Mouse (Mus musculus) small intestine, adult 2 months (tissue): ENCODE results near the gene Ncdn. TPM values are rescaled to one million over a fixed set of nuclear protein-coding genes. Genes with fewer than 3 reads are reported as not detected.

Source experiments
- H3K27ac ChIP-seq: fragments of 200-500 bp; 2 replicates; pipeline ENCODE4 v1.5.1; 2012; ENCODE audit warnings: low read depth, low read length, control low read depth, inconsistent platforms; ENCODE audit not compliant: insufficient read depth
- H3K27me3 ChIP-seq: fragments of 200-500 bp; 2 replicates; pipeline ENCODE4 v1.6.1; 2012; ENCODE audit warnings: mild to moderate bottlenecking, moderate library complexity, low read length, inconsistent platforms; ENCODE audit not compliant: control insufficient read depth, insufficient read depth
- H3K36me3 ChIP-seq: fragments of 200-500 bp; 2 replicates; pipeline ENCODE4 v1.6.1; 2012; ENCODE audit warnings: mild to moderate bottlenecking, low read length, control low read depth, inconsistent platforms; ENCODE audit not compliant: control insufficient read depth, insufficient read depth
- H3K4me1 ChIP-seq: fragments of 200-500 bp; 2 replicates; pipeline ENCODE4 v1.6.1; 2012; ENCODE audit warnings: low read length, inconsistent platforms, mixed read lengths; ENCODE audit not compliant: control insufficient read depth, insufficient read depth, insufficient read length
- H3K4me3 ChIP-seq: fragments of 200-500 bp; 2 replicates; pipeline ENCODE4 v1.5.1; 2012; ENCODE audit warnings: low read depth, mild to moderate bottlenecking, control low read depth, inconsistent platforms, low read length, moderate library complexity
- CTCF ChIP-seq: fragments of 200-500 bp; IDR thresholded peaks from 2 replicates; pipeline ENCODE4 v1.5.1; 2012; ENCODE audit warnings: low read depth, mild to moderate bottlenecking, control low read depth, inconsistent platforms, low read length, moderate library complexity, mixed read lengths; ENCODE audit not compliant: insufficient replicate concordance, insufficient read length; ENCODE audit errors: extremely low read depth
- POLR2A ChIP-seq: fragments of 200-500 bp; IDR thresholded peaks from 2 replicates; pipeline ENCODE4 v1.6.1; 2012; ENCODE audit warnings: low read depth, mild to moderate bottlenecking, control low read depth, inconsistent platforms, low read length, moderate library complexity
- WGBS: fragments of 180-500 bp; shearing (Covaris S2); methylation state at CpG from one replicate; pipeline ENCODE4 v1.1.7; 2018; 5-methylcytosine and 5-hydroxymethylcytosine counted together
- polyA plus RNA-seq: library from polyadenylated mRNA; depleted of rRNA; stranded (reverse); fragments of >200 nt; gene quantifications from 2 replicates; pipeline ENCODE4 v1.2.3, GENCODE M21; 2012

The Ncdn gene
- polyA plus RNA-seq, 1 experiment: 27.2 TPM

DNA sequence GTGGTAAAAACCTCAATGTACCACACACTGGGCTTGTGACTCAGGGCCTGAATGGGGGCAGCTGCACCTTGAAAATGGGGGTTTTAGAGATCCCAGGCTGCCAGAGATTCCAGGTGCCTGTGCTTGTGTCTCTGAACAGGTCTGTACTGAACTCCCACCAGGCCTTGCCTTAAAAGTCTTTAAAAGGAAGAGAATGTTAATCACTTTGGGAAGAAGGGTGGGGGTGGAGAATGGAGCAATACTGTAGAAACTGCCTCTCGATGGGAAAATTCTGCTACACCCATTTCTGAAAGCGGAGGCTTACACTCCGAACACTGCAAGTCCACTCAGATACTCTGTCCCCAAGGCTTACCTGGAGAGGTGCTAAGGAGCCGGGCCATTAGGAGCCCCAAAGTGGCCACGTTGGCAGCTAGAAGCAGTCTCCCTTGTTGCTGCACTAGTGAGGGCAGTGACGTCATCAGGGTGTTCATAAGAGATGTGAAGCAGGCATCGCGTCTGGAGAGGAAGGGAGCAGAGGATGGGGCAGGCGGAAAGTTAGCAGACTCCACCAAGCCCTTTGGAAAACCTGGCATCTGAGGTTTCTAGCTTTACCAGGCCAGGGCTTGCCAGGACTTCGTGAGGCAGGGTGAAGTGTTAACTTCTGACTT lies 6.9 kb downstream of the Ncdn start:
- Histone ChIP-seq H3K4me3 (no peak overlapping the region), H3K27ac (no peak overlapping the region), H3K36me3 (peaks cover 37% of the 10 kb centered on the region), H3K4me1 (peaks cover 1% of the 10 kb centered on the region; the same call in 1 of the 2 replicates), H3K27me3 (no peaks in the 10 kb centered on the region)
- 86% methylated on average over 10 of the region's 10 CpGs for WGBS
- TF ChIP-seq CTCF (no peak), POLR2A (no peak)

DNA sequence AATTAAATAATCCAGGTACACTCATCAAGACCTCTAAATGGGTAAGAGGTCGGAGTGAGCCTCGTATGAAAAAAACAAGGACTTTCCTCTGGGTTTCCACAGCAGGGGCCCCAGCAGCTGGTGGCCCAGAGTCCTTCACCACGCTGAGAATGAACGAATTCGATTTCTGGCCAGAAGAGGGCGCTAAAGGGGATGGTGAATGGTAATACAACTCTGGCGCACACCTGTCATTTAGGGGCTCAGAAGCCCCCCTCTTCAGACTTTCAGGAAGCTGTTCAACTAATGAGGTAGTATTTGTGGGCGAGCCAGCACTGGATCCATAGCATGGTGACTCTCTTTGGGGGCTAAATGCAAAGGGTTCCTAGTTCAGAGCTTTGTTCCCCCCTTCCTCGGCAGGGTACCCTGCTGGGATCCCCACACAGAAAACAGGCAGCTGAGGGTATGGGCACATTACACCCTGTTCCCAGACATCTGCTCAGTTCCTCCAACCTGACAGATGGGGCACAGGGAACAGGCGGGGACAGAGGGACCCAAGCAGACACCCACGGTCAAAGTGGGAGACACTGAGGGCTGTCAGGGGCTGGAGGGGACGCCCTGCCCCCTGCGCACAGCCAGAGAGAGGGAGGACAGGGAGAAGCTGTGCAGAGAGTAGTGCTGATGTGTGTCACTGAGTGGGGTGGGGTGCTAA lies 7.6 kb downstream of the Ncdn start:
- WGBS: 49% methylated on average over 13 of the region's 13 CpGs
- TF ChIP-seq CTCF (peak; percentile 66; the same call in 1 of the 2 replicates), POLR2A (no peak)
- Histone ChIP-seq H3K27ac (no peak overlapping the region), H3K4me1 (peaks cover 1% of the 10 kb centered on the region; the same call in 1 of the 2 replicates), H3K4me3 (no peak overlapping the region), H3K27me3 (no peaks in the 10 kb centered on the region), H3K36me3 (peaks cover 37% of the 10 kb centered on the region)

DNA sequence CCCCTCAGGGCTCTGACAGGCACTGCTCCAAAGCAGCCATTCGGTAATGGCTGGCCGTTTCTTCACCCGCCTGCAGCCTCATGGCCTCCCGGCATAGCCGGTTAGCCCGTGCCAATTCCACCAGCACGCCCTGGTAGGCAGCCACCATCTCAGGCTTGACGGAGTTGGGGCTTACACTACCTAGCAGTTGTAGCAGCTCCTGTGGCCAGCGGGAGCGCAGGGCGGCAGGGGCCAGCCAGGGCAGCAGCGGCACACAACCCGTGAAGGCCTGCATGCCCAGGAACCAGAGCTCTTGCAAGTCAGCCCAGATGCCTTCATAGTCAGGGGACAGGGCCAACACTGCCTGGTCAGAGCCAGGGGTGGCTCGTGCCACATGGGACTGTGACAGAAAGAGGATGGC lies 8.4 kb downstream of the Ncdn start:
- H3K4me1 ChIP-seq: no peaks in the 10 kb centered on the region
- TF ChIP-seq CTCF (no peak), POLR2A (no peak)
- H3K36me3 ChIP-seq: peaks cover 34% of the 10 kb centered on the region
- 96% methylated on average over 14 of the region's 14 CpGs for WGBS
- H3K27me3 ChIP-seq: no peaks in the 10 kb centered on the region; the same call in 1 of the 2 replicates
- no peak overlapping the region for H3K4me3 ChIP-seq
- H3K27ac ChIP-seq: no peak overlapping the region

DNA sequence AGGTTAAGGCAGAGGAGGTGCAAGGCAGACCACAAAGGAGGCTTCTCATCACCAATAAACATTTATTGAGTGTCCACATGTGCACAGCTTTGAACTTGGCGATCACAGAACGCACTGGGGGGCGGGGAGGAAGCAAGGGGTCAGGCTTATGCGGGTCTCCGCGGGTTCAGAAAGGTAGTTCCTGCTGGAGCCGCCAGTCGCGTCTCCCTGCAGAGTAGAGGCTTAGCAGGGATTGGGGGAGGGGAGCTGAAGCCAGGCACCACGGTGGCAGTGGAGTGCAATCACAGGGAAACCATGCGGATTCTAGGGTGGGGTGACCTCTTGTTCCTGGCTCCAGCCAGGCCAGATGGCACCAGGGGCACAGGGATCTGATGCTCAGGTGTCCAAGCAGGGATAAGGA lies 9.5 kb downstream of the Ncdn start:
- Histone ChIP-seq H3K4me3 (no peak overlapping the region), H3K27ac (no peak overlapping the region), H3K27me3 (no peaks in the 10 kb centered on the region; the same call in 1 of the 2 replicates), H3K4me1 (no peaks in the 10 kb centered on the region), H3K36me3 (peaks cover 31% of the 10 kb centered on the region)
- 59% methylated on average over 11 of the region's 11 CpGs for WGBS
- TF ChIP-seq POLR2A (no peak), CTCF (no peak)

DNA sequence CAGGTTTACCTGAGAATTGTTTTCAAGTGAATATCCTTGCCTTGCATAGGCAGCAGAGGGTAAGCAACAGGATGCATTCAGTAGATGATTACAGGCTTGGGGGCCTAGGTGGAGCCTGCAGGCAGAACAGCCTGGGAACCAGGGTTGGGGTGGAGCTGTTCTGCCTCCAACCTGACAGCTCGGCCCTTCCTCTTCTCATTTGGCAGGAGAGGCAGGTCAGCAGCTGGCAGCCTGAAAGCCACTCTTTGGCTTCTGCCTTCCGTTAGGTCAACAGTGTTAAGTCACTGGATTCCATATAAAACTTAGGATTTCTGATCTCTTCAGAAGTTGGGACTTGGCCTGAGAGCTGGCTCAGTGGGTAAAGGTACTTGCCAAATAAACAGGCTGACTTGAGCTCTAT lies 10.3 kb downstream of the Ncdn start:
- H3K27ac ChIP-seq: no peak overlapping the region
- H3K4me3 ChIP-seq: no peak overlapping the region
- TF ChIP-seq POLR2A: no peak
- no peak for TF ChIP-seq CTCF
- 45% methylated on average over 2 of the region's 2 CpGs for WGBS
- H3K36me3 ChIP-seq: peaks cover 27% of the 10 kb centered on the region
- no peaks in the 10 kb centered on the region for H3K4me1 ChIP-seq
- H3K27me3 ChIP-seq: no peaks in the 10 kb centered on the region; the same call in 1 of the 2 replicates

DNA sequence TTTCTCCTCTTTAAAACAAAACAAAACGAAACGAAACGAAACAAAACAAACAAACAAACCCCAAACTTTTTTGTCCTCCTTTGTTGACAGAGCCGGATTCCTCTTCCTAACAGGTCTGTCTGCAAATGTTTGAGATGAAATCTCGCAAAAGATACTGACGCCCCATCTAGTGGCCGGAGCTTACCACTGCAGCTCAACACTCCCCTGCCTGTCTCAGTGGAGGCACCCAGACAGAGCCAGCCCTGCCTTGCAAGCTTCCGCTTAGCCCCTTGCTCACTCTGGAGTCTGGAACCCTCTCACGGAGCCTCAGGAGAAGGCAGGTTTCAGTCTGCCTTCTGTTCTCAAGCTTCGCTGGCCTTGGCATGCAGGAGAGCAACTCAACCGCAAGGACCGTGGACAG lies 11.8 kb downstream of the Ncdn start:
- Histone ChIP-seq H3K27ac (no peak overlapping the region), H3K4me1 (no peaks in the 10 kb centered on the region), H3K4me3 (no peak overlapping the region), H3K27me3 (peaks cover 1% of the 10 kb centered on the region; the same call in 1 of the 2 replicates), H3K36me3 (peaks cover 17% of the 10 kb centered on the region)
- 7% methylated on average over 12 of the region's 12 CpGs for WGBS
- no peak for TF ChIP-seq POLR2A
- TF ChIP-seq CTCF: peak; percentile 78; the same call in 1 of the 2 replicates

DNA sequence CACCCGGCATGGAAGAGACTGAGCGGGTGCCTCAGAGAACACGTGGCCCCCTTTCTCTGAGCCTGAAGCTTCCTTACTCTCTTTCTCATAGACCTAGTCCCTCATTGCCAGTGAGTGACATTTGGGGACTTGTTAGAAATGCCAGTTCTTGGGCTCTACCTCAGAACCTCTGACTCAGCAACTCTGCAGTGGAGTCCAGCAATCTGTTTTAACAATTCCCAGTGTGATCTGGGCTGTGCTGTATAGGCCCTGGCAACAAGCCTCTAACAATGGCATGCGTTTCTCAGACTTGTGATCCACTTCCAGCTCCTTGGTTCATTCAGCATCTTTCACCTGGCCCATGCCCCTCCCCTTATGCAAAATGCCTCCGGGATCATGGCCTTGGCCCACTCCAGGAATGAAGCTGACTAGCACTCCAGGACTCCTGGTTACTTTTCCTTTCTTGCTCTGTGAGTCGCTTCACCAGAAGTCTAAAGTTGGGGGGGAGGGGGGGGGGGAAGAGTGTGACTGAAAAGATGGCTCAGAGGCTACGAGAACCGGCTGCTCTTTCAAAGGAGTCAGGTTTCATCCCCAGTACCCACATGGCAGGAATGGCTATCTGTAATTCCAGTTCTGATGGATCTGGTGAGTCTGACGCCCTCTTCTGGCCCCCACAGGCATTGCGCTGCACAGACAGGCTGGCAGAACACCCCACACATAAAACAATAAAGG lies 13.1 kb downstream of the Ncdn start:
- TF ChIP-seq POLR2A (no peak), CTCF (peak; percentile 28; the same call in 1 of the 2 replicates)
- Histone ChIP-seq H3K27me3 (peaks cover 14% of the 10 kb centered on the region), H3K36me3 (peaks cover 8% of the 10 kb centered on the region), H3K4me1 (peaks cover 8% of the 10 kb centered on the region), H3K27ac (no peak overlapping the region), H3K4me3 (no peak overlapping the region)
- WGBS: 41% methylated on average over 10 of the region's 10 CpGs
